Mouse (Mus musculus) brain, embryonic 14.5 days (tissue): ENCODE results near the gene Gm49383.
A peak's percentile ranks its signal among the peaks of the same experiment; 100 is the strongest.

Experiments
- CTCF ChIP-seq: fragments of 200-500 bp; IDR thresholded peaks from 2 replicates; pipeline ENCODE4 v1.5.1; 2012; ENCODE audit warnings: inconsistent platforms, mild to moderate bottlenecking, moderate library complexity, borderline replicate concordance; ENCODE audit not compliant: insufficient read depth, insufficient read length; ENCODE audit errors: extremely low read depth
- POLR2A ChIP-seq: fragments of 200-500 bp; IDR thresholded peaks from 2 replicates; pipeline ENCODE4 v1.6.1; 2012; ENCODE audit warnings: mild to moderate bottlenecking, inconsistent platforms, borderline replicate concordance; ENCODE audit not compliant: poor library complexity, insufficient read depth, insufficient read length, severe bottlenecking; ENCODE audit errors: extremely low read depth

DNA sequence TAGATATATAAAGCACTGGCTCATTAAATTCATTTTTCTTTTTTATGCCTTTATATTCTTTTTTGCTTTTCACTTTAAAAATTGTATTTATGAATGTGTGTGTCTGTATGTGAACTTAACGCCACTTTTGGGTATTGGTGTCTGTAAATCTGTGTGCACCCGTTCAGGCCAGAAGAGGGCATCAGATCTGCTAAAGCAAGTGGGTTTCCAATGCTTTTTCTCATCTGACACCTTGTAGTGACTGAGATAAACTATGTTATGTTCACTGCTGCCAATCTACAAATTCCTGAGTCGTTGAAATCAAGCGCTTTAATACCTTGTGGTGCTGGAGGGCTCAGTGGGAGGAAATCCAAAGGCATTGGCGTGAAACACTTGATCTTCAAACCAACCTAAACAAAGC lies 14.2 kb upstream of the Gm49383 start:
- TF ChIP-seq CTCF (peak; percentile 51; the same call in 1 of the 2 replicates), POLR2A (no peak)
